Mouse (Mus musculus) spleen, postnatal 14 days (tissue): Measurements from ENCODE around the gene Rffl.

Experiments used
- DNase-seq, 2 experiments: peaks; one replicate each; pipeline ENCODE4 v3.0.0; 2021 to 2022; ENCODE audit warnings: low spot score in 2 of 2

Rffl gene

GRCm38 (mm10) chr11:82764438-82764924 lies 106.5 kb downstream of the Rffl start:
- DNase-seq: no peak

- DNase-seq: peak; percentile 81 to 87
Observed at GRCm38 (mm10) chr11:82763742-82764437, 107.1 kb downstream of the Rffl start, which contains the start of the genes Cct6b and Zfp830. Gene Cct6b (minus strand): TSS chr11:82764321. Gene Zfp830 (plus strand): TSS chr11:82764345.

GRCm38 (mm10) chr11:82763261-82763660 lies 107.7 kb downstream of the Rffl start:
- DNase-seq: no peak

GRCm38 (mm10) chr11:82762286-82762829 lies 108.7 kb downstream of the Rffl start:
- DNase-seq: no peak

GRCm38 (mm10) chr11:82755919-82756318 lies 115.1 kb downstream of the Rffl start:
- DNase-seq: no peak
